Mouse (Mus musculus) pancreas, adult 10 weeks (tissue): ENCODE results near the gene Etfbkmt. TPM values are rescaled to one million over a fixed set of nuclear protein-coding genes. Genes with fewer than 3 reads are reported as not detected.

Experiments used
- polyA plus RNA-seq: library from polyadenylated mRNA; stranded (reverse); fragments of 350-450 nt; fragmentation: Illumina TruSeq; extraction: RNeasy Lipid Tissue Mini Kit (QIAGEN cat#74804); gene quantifications from one replicate; pipeline ENCODE4 v1.2.3, GENCODE M21; 2015; ENCODE audit warnings: low read depth, low replicate concordance; ENCODE audit not compliant: insufficient read depth

The Etfbkmt gene
- polyA plus RNA-seq, result 5.5 TPM

GRCm38 (mm10) chr6:149139471-149139870, at the start of gene Etfbkmt:
TSS of gene Etfbkmt (plus strand) at chr6:149139849.

DNA sequence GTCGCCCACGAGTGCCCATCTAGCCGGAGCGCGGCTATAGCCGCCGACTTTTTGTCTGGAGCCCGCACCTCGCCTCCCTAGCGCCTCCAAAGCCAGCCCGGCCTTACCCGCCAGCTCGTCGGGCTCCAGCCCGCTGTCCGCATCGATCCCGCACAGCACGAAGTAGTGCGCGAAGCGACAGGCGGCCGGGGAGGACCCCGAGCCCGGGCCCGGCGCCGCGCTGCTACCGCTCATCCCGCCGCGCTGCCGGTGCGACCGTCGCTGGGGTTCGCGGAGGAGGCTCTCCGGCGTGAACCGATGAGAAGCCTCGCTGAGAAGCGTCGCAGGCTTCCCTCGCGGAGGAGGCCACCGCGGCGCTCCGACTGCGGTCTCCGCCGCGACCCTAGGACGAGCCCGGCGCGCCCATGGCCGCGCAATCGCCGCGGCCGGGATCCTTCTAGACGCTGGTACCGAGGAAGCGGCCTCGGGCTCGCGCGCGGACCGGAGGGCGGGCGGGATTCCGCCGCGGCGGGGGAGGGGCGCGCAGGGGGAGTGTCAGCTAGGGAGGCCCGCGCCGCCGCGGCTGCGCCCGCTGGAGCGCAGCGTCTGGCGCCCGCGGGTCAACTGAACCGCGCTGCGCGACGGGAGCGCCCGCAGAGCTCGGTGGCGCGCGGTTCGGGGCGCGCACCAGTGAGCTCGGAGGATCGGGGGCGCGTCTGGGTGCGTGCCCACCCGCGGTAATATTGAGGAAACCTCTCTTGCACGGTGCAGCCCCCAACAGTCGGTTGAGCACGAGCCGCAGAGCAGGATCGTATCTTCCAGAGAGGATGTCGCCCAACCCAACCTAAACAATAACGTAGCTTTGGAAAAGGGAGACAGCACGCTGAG, 38.3 kb upstream of the Etfbkmt start, which contains the start of gene Dennd5b:
Dennd5b (minus strand) TSS at position 605 of the 867 bp plus-strand sequence.

GRCm38 (mm10) chr6:149129870-149130269, 9.8 kb upstream of the Etfbkmt start, which contains the start of gene Gm10203:
TSS of gene Gm10203 (plus strand) at chr6:149130170.

GRCm38 (mm10) chr6:149188041-149188924, 48.6 kb downstream of the Etfbkmt start, which contains the start of gene Amn1:
TSS of gene Amn1 (minus strand) at chr6:149188712.

Other genes with a start within 250 kb of the Etfbkmt start
- 3.7 TPM for gene Caprin2, start 243.6 kb upstream of the Etfbkmt start, polyA plus RNA-seq
- gene Sinhcaf, start 193.4 kb upstream of the Etfbkmt start, polyA plus RNA-seq, result 2.2 TPM
- gene Dennd5b, start 38.2 kb upstream of the Etfbkmt start, polyA plus RNA-seq, result 1.5 TPM
- gene Gm10203, start 9.7 kb upstream of the Etfbkmt start, polyA plus RNA-seq, result not detected
- 1.5 TPM for gene Amn1, start 48.9 kb downstream of the Etfbkmt start, polyA plus RNA-seq
- 3.9 TPM for gene Resf1, start 169.6 kb downstream of the Etfbkmt start, polyA plus RNA-seq